In the genomic region with DNA sequence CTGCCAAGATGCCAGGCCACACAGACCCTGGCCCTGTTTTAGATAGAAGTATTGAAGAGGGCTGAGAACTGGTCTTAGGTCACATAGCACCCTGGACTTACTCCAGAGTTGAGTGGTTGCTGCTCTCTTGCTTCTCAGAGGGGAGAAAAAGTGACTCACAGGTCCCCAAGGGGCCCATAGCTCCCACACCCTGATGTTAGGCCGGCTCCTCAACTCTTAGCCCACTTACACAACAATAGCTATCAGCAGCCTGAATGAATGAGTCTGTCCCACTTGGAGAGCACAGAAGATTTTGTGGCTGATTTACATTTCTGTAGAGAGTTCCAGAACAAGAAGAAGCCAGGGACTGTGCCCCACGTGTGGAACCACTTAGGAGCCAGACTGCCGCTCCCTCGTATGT, we compare ENCODE assay signal across 21 mouse cellular contexts. TPM values are rescaled to one million over a fixed set of nuclear protein-coding genes. Genes with fewer than 3 reads are reported as not detected.
DNase-seq lines count a peak whose midpoint lies in the region.
"Had no signal": no experiment of that assay in that cellular context is flagged by ENCODE, and none has a peak within 500 bp of the region (broad histone marks: within the 10 kb centered on the region; RNA-seq: fewer than 3 reads in every experiment).

No protein-coding gene starts in this region.

- peaks cover 4% of the 10 kb centered on the region for H3K4me1 ChIP-seq in brown adipose tissue, adult 24 weeks (ENCODE audit: control insufficient read depth, insufficient read depth, insufficient read length, low read length)
- H3K4me1 ChIP-seq: embryonic facial prominence, embryonic 12.5 days; heart, embryonic 13.5 days had no signal

- peak; percentile 95 for DNase-seq in heart, adult 11 months
- DNase-seq in heart, postnatal 4 days: no peak
- DNase-seq in 3T3-L1 (ENCODE audit: low read depth, low spot score): peak; percentile 86
- peak; percentile 76 for DNase-seq in ES-CJ7 (ENCODE audit: low read depth, low spot score)
- no peak for DNase-seq in ovary, adult 18-20 months (ENCODE audit: low spot score)
- DNase-seq in left cerebral cortex, adult 8-10 months (ENCODE audit: low spot score in 2 of 2): no peak
- no peak for DNase-seq in ovary, postnatal 10 days (ENCODE audit: low spot score)
- DNase-seq: adrenal gland, postnatal 14 days; cerebellum, adult 11 months; cerebellum, postnatal 10 days; kidney, adult 11 months; lung, adult 18-20 months; lung, postnatal 36 days; right cerebral cortex, adult 18-20 months; thymus, postnatal 36 days had no signal

- no peak overlapping the region for H3K4me3 ChIP-seq in brown adipose tissue, adult 24 weeks (ENCODE audit: insufficient read depth, low read depth, low read length)
- H3K4me3 ChIP-seq: embryonic facial prominence, embryonic 12.5 days; heart, embryonic 13.5 days; layer of hippocampus, adult 2 months; limb, embryonic 10.5 days had no signal

- peak overlapping the region; percentile 57 for H3K27ac ChIP-seq in brown adipose tissue, adult 24 weeks (replicated peaks; ENCODE audit: low read depth, low read length)
- H3K27ac ChIP-seq: embryonic facial prominence, embryonic 12.5 days; heart, embryonic 13.5 days; kidney, postnatal 0 days; layer of hippocampus, adult 2 months; limb, embryonic 10.5 days had no signal

RNA-seq across cellular contexts. Expression of gene Galnt12, which starts 37.9 kb away (rescaled TPM):
- total RNA-seq in heart, postnatal 4 days (2021): 1 to 10 TPM in 1 of 2 experiments, under 1 TPM in 1; 0.83 to 1.4 TPM
- 0.48 TPM in 1 of 2 replicates, not detected in the other for polyA plus RNA-seq in brown adipose tissue, adult 24 weeks (2012; ENCODE audit: insufficient read depth, insufficient read length, missing spikeins)
- total RNA-seq in left cerebral cortex, adult 8-10 months (2022): 1 to 10 TPM in 2 of 4 experiments, under 1 TPM in 2; 0.78 to 1.5 (median 1.0) TPM

Comparison
In these comparisons a context has a peak if more than half of its experiments do, and no peak if none do; other contexts are left out.
1. DNase-seq: peak in heart, adult 11 months (single experiment), 3T3-L1 (single experiment) and ES-CJ7 (single experiment); none in heart, postnatal 4 days (single experiment), ovary, adult 18-20 months (single experiment), left cerebral cortex, adult 8-10 months (0 of 2) and ovary, postnatal 10 days (single experiment).